Mouse (Mus musculus): Measurements from ENCODE around the gene Zc3h12d.
A peak's percentile ranks its signal among the peaks of the same experiment; 100 is the strongest.
"Not testable (repeated sequence)": the region's sequence is repeated elsewhere in the genome, so short reads cannot be mapped to it uniquely, and the experiment has no call there.

The Zc3h12d gene

GRCm38 (mm10) chr10:7874194-7874593 is 41.9 kb downstream of the Zc3h12d start:
- no peak for DNase-seq

DNA sequence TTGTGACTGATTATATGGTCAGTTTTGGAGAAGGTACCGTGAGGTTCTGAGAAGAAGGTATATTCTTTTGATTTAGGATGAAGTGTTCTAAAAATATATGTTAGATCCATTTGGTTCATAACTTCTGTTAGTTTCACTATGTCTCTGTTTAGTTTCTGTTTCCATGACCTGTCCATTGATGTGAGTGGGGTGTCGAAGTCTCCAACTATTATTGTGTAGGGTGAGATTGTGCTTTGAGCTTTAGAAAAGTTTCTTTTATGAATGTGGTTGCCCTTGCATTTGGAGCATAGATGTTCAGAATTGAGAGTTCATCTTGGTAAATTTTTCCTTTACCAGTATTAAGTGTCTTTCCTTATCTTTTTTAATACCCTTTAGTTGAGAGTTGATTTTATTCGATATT is 48.0 kb downstream of the Zc3h12d start:
- DNase-seq = not testable (repeated sequence)

DNA sequence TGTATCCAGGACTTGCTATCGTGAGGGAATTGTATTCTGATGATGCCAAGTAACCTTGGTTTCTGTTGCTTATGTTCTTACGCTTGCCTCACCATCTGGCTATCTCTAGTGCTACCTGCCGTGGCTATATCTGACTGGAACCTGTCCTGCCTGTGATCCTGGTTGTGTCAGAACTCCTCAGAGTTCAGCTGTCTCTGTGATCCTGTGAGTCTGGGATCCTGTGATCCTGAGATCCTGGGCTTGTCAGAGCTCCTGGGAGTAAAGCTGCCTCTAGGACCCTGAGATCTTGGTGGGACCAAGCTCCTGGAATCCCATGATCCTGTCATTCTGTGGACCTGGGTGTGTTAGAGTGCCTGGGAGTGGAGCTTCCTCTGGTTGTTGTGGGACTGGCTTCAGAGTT is 49.7 kb downstream of the Zc3h12d start:
- no peak for DNase-seq

DNA sequence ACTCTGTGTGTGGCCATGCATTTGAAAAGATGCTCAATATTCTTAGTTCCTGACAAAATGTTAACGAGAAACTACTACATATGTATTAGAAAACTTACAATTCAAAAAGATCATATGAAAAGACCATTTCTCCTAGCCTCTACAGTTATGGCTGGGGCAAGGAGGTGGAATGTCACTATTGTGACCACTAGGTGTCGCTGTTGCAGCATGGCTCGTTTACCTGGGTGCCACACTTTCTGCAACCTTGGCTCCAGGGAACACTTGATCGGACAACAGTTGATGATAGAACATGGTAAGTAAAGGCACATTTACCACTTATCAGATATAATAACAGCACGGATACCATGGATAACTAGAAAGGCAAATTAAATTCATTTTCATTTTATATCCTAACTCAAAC is 51.3 kb downstream of the Zc3h12d start:
- DNase-seq = peak; percentile 50 to 78

GRCm38 (mm10) chr10:7888256-7888868 is 56.1 kb downstream of the Zc3h12d start:
- DNase-seq = no peak

DNA sequence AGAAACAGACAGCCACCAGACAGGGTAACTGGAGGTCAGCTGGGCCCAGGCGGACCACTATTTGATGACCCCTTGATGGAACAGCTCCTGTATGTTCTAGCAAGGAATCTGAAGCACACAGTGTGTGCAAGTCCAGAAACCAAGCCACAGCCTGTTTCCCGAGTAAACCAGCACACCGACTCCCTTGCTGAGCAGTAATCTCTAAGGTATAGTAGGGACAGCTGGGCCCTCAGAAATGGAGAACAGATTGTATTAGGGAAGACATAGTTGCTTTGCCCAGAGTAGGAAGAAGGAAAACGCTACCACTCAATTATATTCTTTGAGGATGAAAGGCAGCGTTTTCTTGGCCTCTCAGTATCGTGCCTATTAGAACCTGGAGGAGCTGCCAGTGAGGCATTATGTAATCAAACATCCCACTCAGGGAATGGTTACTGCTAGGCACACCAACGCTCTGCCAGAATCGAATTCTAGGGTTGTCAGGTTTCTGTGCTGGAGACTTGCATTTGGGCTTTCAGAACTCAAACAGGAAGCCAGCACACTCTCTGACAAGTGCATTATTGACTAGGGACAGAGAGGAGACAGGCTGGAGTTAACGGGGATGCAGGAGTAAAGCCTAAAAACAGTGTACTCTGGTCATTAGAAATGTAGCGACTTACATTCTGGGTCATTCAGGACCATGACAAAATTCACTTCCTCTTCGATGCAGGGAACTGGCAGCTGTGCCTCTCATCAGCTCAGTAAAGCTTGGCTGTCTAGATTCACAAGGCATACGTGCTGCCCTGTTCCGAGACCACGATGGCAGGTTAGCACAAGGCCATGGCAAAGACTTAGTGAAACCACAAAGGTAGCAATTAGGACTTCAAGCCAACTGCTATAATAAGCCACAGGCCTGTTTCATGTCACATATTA is 68.7 kb downstream of the Zc3h12d start:
- no peak for DNase-seq

DNA sequence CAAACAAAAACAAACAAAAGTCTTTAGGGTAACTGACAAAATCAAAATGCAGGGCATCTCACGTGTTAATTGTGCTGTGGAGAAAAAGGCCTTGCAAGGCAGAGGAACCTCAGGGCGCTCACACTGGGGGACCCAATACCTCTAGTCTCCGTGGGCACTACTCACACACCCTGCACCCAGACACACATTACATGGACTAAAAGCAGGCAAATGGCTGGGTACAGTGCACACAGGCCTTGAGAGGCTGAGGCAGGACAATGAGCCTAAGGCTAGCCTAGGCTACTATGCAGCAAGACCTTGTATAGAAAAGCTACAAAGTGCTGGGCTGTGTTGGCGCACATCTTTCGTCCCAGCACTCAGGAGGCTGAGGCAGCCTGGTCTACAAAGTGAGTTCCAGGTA is 71.9 kb downstream of the Zc3h12d start:
- no peak for DNase-seq

DNA sequence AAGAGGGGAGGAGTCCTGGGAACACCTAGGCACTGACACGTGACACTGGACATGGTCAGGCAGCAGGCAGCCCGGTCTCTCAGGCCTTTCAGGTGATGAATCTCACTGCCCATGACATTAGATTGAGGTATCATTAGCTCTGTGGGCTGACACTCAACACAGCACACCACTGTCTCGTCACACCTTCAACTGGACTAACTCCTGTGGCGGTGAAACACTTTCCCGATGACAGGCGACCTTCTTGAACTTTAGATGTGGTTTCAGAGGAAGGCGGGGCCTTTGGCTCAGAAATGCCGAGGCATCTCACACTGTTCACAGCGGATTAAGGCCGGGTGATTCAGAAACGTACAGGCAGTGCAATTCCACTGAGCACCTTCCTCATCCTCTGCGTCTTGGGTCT is 74.9 kb downstream of the Zc3h12d start:
- DNase-seq = no peak

DNA sequence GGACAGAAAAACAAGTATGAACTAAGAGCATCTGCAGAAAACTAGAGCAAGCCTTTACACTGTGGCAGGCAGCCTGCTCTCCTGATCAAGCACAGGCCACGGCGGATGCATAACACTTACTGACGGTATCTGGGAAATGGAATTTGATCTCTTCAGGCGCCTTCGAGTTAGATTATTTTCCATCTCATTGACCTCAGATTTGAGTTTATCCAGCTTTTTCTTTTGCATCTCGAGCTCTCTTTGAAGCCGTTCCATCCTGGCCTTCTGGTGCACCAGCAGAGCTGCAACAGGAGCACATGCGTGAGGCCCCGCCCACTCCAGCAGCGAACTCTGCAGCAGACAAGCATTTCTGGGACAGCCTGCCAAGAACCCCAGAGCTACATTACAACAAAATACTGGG is 79.0 kb downstream of the Zc3h12d start:
- peak in 1 of 2 experiments; percentile 15 for DNase-seq
